Mouse (Mus musculus): ENCODE measurements around the gene Vps13d.

The Vps13d gene

DNA sequence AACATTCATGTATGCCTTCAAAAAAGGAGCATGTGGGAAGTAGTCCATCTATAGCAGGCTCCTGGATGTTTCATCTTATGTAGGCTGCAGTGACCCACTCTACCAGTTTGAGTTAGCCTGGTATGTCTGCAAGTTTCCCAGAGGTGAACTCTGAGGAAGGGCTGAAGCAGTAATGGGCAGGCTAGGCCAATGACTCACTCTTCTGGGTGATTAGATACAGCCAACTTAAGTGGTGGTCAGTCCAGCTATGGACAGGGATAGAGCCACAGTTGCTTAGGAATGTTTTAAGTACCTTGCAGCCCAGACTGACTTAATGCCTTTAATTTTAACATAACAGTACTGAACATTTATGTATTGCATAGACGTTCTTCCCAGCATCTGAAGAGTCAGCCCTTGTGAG, 192.1 kb downstream of the Vps13d start:
- no peak for DNase-seq (ENCODE audit: low spot score)

DNA sequence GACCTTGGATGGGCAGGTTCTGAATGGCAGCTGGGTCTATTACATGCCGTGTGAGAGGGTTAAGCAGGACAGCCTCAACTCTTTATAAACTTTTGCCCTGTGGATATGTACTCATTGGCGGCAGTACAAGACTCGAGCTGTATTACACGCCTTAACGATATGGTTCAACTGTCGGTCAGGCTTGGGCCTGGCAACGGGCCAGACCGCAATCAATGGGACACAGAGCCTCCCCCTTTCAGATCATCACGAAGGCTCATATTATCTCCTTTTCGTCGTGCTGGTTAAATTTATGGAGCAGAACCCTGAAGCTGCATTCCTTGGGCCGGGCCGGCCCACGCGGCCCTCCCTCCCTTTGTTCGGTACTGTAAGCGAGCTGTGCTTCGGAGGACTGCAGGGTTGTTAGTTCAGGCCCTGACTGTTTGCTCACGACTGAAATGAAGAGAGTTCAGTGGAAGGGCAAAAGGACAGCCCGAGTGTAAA, 194.9 kb downstream of the Vps13d start:
- DNase-seq (ENCODE audit: low spot score), result peak; percentile 76

DNA sequence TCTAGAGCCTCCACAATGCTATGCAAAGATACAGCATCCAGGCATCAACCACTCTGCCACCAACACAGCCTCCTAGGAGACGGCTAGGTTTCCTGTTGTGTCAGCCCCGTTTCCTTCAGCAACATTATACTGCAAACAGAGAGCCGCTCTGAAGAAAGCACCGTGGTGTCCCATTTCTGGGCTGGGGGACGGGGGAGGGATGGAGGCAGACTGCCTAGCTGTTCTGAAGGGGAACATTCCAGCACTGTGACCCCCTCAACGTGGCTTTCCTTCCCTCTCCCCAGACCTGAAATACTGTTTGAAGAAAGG, 195.3 kb downstream of the Vps13d start:
- DNase-seq (ENCODE audit: low spot score), result no peak

DNA sequence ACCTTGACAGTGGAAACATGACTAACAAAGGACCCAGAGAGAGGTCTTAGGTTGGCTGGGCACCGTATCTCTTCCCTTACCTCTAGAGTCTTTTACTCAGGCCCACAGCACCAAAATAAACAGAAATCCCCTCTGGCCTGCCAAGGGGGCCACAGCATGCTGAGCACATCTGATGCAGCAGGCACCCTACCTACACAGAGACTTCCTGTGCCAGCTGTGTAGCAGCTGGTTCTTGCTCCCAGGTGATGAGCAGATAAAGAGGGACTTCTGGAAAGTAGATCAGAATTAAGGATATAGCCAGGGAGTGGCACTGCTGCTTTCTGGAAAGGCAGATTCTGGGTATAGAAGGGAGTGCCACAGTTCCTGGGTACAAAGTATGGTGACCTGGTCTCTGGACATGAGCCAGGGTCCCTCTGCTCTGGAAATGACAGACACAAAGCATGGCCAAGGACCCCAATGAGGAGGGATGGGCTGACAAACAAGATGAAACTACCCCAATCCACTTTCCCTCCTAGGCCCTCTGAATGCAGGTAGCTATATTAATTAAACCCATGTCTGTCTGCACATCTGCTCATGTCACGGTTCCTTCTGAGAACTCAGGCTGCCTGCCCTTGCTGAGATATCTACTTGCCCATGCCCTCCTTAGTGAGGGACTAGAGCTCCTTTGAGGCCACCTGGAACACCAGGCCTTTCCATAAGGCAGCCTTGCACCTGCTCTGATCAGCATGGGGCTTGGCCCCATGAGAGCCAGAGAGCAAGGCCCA, 195.8 kb downstream of the Vps13d start:
- peak; percentile 27 for DNase-seq (ENCODE audit: low spot score)

DNA sequence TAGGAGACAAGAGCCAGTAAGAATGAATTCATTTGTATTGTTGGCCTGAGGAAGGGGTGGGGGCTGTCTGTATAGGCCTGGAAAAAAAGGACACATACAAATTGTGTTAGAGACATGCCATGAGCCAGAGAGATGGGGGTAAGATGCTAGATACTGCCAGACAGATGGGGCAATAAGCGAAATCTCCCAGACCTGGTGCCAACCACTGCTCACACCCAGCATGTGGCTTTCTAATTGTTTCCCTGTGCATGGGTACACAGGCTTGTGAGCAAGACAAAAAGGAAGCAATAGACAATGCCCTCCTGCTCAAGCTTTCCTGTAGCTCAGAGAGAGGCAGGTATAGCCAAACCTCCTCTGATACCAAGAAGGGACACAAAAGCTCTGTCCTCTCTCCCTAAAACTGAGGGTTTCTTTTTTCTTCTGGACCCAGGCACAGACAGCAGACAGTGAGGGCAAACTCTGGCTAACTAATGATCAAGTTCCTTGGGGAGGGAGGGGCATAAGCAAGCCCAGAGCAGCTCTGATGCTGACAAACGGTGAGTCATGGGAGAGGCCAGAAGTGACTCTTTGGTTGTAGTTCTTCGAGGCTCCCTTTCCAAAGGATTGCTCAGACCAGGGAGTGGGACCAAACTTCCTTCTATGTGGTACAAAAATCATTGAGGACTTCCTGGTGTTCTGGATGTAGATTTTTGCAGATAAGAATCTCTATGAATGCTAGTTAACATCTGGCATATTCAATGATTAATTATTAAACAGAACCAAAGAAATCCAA, 196.7 kb downstream of the Vps13d start:
- no peak for DNase-seq (ENCODE audit: low spot score)

DNA sequence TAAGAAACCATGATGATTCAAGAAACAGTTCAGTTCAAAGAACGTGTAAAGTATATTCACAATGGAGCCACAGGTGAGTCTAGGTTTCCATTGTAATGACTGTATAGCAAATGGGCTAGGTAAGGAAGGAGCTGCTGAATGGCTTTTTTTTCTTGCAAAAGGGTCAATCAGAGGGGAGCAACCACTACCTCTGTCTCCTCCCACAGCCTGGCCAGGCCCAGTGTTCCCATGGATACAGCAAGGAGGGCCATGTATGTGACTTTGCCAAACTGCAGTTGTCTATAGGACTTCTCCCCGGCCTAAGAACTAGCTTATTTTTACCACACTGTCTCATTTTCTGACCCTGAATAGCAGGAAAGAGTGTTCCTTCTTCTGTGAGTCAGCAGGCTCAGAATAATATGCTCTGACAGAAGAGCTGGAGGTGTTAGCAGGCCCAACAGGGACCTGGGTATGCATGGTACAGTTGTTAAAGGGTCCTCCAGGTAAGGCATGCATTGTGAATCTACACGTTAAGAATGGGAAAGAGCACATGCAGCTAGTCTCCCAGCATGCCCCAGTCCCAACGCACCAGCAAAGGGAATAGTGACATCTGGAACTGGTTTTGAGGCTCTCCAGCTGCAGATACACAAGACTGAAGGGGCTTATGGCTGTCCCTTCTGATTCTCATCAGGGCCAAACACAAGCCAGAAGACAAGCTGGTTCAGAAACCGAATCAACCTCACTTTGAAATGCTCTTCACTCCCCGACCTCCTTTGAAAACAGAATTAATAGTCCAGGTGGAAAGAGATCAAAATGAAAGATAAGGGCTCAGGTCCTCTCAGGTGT, 197.6 kb downstream of the Vps13d start:
- DNase-seq (ENCODE audit: low spot score), result no peak

DNA sequence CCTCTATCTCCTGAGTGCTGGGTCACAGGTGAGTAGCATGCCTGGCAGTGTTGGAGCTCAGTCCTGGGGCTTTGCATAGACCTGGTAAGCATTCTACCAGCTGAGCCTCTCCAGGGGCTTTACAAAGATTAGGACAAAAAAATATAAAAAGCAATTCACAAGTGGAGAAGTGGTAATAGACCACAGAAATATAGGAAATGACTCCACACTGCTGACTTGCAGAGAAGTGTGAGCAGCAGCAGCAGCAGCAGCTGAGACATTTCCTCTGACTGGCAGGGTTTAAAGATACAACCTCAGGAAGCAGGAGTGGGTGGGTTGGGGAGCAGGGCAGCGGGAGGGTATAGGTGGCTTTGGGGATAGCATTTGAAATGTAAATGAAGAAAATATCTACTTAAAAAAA, 199.0 kb downstream of the Vps13d start:
- no peak for DNase-seq (ENCODE audit: low spot score)

DNA sequence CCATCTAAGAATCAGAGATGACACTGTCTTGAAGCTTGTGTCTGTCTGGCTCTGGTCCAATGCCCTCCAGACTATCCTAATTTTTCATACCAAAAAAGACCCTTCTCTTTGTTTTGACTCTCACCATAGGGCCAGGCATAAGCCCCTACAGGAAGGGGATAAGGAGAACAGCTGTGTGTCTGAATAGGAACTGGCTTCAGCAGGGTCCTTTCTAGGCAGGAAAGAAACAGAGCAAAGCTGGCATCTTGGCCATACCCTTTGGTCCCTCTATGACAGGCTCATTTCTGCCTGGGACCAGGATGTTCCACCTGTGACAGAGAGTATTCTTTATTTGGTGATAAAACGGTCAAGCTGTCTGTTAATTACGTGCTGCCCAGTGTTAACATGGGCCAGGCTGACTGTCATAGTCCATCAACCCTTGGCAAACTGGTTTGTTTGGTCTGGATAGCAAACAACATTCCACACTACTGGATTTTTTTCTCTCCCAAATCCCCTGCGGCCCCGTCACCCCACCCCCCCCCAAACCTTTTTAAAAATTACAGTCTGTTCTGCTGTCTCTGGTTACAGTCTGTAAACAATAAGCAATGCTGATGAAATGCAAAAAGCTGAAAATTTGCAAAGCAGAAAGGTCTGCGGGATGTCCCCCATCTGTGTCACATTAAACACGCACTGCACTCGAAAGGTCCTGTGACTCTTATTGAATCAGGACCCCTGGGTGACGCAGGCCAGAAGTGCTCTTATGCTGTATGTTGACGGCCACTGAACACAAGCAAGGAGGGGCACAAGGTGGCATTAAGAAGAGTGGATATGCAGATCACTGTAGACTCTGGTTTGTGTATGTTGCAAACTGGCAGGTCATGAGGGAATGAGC, 201.5 kb downstream of the Vps13d start:
- DNase-seq (ENCODE audit: low spot score), result no peak

DNA sequence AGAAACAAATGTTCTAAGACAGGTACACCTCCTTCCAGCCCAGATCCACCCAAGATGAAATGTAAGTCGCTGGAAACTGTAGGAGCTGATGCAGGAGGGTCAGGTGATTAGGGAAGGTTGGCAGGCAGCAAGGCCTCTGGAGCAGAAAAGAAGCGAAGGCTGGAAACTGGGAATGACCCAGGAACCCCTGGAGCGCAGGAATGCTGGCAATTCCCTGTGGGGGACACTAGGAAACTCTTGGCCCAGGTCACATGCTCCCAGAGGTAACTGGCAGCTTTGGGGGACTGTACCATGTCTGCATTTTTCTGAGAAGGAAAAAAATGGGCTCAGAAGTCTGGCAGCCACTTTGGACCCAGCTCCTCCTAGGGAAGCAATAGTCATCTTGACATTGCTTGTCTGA, 202.4 kb downstream of the Vps13d start:
- no peak for DNase-seq (ENCODE audit: low spot score)

DNA sequence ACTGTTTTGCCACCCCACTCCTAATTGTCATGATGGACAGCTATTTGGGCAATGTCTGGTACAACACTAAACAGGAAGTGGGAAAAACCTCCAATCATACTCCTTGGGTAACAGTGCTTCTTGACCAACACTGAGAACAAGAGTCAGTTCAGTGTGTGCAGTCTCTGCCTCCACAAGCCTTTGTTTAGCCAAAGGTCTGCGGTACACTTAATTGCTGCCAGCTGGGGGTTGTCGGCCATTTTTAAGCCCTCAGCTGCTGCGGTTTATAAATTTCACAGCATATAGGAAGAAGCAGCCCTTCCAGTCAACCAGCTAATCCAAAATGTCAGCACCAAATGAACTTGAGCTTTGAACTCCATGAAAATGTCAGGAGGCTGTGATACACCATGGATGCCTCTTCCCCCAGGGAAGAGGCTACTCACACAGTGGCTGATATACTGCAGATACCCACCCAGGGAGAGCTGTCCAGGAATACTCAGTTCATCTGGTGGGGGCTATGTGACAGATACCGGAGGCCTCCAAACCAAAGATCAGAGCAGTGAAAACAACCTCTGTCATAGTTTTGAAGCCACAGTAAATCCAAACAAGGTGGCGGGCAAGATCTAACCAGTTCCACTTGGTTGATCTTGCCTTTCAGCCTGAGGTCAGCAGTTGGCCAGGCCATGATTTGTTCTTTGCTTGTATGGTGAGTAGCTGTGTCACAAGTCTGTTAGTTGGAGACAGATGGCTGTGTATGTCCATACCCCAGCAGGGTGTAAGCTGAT, 206.2 kb downstream of the Vps13d start:
- no peak for DNase-seq (ENCODE audit: low spot score)

DNA sequence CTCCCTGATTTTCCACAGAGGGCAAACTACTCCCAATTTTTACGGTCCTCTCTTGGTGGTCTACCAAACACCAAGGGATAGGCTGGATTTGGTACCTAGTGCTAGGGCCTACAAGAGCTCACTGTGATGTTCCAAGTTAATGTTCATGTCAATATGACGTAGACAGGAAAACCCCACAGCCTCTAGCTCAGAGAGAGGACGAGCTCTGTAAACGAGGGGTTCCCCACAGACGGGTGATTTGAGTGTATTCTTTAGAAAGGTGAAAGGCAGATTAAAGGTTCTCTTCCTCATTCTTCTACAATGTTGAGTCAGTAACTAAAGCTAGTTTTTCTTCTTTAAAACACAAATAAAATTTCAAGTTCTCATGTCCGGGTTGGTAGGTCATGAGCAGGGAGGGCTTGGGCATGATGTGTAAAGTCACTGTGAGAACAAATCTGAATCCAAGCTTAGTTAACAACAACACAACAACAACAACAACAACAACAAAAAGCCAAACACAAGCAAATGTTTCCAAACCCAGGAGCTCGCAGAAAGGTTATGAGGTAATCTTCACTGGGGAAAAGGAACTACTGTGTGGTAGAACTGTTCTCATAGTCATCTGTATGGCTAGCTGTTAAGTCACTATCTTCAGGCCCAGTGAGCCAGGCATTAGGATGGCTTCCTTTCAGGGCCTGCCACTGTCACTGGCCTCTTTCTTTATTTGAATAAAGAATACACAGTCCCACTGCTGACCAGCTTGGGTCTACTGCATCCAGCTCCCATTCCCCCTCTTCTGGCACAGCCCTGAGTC, 208.6 kb downstream of the Vps13d start:
- no peak for DNase-seq (ENCODE audit: low spot score)

DNA sequence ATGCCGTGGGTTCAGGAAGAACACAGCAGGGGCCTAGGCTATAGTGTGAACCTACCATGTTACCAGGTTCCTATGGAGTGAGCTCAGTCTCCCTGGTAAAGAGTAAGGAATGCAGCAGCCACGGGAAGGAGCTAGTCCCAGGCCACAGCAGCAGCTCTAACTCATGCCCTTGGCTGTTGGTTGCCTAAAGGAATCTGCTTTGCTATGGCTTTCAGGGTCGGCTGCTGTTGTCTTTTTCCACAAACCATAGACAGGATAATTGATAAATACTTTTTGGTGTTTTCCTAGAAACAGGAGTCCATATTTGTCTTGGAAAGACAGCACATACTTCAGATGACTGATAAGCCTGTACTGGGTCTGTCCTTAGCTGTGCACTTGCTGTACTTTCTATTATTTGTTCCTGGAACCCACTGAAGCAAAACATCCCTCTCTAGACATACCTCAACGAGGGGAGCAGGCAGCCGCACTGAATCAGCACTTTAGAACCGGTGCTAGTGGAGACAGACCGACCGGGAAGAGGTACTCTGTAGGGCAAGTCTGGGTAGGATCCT, 210.9 kb downstream of the Vps13d start:
- DNase-seq (ENCODE audit: low spot score), result no peak

DNA sequence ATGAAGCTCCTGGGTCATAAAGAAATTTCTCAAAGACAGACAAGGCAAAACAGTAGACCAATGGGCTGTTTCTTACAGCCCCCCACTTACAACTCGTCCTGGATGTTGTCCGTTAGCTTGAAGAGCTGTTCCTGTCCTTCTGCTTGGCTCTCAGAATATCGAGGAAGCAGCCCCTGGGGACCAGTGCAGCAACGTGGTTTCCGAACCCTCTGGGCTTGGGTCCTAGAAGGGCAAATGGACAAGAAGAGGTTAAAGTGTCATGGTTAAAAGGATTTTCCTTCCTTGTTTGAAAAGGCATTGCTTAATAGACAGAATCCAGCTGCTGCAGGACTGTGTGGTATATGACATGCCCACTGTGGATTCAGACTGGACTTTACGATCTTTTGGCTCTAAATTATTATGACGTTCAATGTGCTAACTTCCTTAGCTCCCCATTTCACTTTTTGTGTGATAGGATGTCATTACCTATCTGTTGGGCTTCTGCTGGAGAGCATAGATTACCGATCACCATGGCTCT, 211.5 kb downstream of the Vps13d start:
- DNase-seq (ENCODE audit: low spot score), result no peak

DNA sequence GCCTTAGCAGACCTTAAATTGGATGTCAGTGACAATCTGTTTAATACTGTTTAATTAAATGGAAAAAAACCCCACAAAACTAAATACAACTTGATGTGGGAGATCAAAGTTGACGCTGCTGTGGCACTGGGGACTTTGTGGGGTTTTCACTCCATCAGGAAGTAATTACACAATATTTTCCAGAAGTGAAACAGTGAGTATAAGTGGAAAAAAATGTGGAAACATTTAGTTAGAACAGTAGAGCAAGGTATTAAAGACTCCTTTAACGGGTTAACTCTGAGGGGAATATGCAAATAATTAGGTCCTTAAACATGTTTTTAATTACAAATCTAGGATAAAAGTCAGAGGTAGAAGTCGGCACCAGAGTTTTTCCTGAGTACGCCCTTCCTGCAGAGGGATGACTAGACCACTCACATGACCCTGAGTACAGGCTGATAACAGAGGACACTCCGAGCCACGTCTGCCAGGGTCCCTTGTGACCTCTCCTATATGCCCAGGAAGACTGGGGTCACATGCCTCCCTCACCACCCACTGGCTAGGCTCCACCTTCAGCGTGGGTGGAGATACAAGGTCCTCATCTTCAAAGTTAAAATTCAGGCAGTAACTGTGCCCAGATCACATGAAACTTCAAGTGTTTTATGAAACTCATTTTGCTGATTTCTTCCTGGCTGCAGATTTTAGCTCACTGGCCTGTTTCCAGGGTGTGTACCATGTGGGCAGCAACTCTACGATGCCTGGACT, 213.8 kb downstream of the Vps13d start:
- DNase-seq (ENCODE audit: low spot score), result peak; percentile 59

DNA sequence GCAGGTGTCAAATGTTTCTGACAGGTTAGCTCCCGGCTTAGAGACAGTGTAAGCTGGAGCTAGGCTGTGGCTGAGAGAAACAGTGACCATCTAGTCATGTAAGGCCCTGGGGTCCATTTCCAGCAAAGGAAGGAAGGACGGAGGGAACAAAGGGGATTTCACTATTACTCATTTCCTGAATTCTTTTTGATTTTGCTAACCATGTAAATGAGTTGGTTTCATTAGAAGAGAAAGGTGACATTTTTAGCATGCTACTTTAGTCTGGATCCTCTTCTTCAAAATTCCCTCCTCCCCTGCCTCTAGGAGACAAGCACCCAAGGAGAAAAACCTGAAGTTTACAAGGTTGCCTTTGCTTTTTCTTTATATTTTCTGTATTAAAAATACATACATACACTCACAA, 214.7 kb downstream of the Vps13d start:
- no peak for DNase-seq (ENCODE audit: low spot score)

DNA sequence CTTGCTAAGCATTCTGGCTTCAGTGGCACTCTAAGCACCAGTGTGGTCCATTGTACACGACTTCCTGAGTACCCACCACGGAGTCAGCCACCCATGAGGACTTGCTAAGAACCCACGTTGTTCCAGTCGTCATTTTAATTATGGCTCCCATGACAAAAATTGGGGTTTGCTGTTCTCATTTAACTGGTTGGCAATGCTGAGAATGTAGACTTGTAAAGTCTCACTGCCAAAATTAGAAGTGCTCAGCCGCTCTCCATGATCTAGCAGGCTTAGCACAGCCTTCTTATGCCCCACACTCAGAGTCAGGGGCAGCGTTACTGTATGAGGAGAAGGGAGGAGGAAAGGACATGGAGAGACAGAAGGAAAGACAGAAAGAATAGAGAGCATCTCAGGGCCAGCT, 216.8 kb downstream of the Vps13d start:
- no peak for DNase-seq (ENCODE audit: low spot score)

DNA sequence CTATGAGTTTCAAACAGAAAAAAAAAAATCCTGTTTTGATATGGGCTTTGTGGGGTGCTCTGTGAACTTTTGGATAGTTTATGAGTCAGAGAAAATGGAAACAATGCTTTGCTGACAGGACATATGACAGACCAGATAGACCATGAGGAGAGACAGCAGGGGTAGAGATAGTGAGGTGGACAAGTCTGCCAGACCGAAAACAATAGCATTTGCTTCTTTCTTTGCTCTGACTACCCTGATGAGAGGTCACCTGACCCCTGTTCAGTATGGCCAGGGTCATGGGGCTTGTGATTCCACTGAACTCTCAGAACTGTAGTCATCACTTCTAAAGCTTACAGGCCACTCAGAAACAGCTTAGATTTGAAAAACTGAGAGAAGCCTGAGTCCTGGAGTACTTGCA, 217.7 kb downstream of the Vps13d start:
- DNase-seq (ENCODE audit: low spot score), result no peak

DNA sequence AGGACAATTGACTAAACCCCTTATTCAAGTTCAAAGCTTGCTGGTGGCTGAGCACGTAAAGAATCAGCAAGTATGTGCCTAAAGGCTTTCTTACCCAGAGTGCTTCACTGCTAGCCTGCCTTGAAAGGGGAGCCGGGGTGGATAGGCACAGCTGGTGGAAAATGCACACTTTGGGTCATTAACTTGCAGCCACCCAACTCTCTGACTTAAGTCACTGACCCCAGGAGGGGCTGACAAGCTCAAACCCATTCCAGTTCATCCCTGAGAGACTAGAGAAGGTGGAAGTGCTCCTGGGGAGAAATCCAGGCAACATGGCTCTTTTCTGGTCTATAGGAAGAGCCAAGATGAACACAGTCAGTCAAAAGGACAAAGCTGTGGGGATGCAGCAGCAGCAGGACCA, 219.3 kb downstream of the Vps13d start:
- no peak for DNase-seq (ENCODE audit: low spot score)

DNA sequence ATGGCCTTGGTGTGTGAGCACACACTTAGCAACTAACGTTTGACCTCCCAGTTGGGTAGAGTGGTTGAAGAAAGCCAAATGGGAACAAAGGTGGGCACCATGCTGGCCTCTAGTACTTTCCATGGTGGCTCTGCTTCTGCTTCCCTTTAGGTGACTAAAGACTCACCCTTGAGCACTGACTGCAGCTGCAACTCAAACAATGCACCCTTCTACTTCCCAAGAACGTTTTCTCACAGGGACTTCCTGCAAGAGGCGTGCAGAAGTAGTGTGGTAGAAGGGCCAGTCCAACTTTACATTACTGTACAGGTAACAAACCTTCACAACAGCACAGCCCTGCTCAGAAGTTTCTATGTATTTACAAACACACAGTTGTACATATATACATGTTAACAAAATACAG, 220.3 kb downstream of the Vps13d start:
- no peak for DNase-seq (ENCODE audit: low spot score)

Measured in spleen, adult 12 weeks (tissue).